Mouse (Mus musculus): ENCODE measurements around the gene Ppp1r14a. TPM values are rescaled to one million over a fixed set of nuclear protein-coding genes. Genes with fewer than 3 reads are reported as not detected.

Ppp1r14a gene
- polyA plus RNA-seq (2012; rRNA removed), result 18.9 and 33.1 TPM in 2 replicates

GRCm38 (mm10) chr7:29288942-29289638 is at the start of gene Ppp1r14a:
TSS of gene Ppp1r14a (plus strand) at chr7:29289308.

GRCm38 (mm10) chr7:29248261-29248841 is 40.8 kb upstream of the Ppp1r14a start, which contains the start of gene 2200002D01Rik:
TSS of gene 2200002D01Rik (minus strand) at chr7:29248466.

GRCm38 (mm10) chr7:29281201-29282073 is 7.7 kb upstream of the Ppp1r14a start, which contains the start of gene Spint2:
TSS of gene Spint2 (minus strand) at chr7:29281912.

GRCm38 (mm10) chr7:29303738-29304462 is 14.8 kb downstream of the Ppp1r14a start, which contains the start of gene Dpf1:
TSS of gene Dpf1 (plus strand) at chr7:29303951.

Other genes with a start within 250 kb of the Ppp1r14a start
- gene Ryr1, start 164.1 kb upstream of the Ppp1r14a start, polyA plus RNA-seq (2012; rRNA removed), result 2.1 and 2.3 TPM in 2 replicates
- 1.7 and 2.1 TPM in 2 replicates for gene Rasgrp4, start 154.5 kb upstream of the Ppp1r14a start, polyA plus RNA-seq (2012; rRNA removed)
- 23.6 and 35.1 TPM in 2 replicates for gene Fam98c, start 133.1 kb upstream of the Ppp1r14a start, polyA plus RNA-seq (2012; rRNA removed)
- 0.84 and 1.0 TPM in 2 replicates for gene Ggn, start 119.1 kb upstream of the Ppp1r14a start, polyA plus RNA-seq (2012; rRNA removed)
- gene Spred3, start 118.9 kb upstream of the Ppp1r14a start, polyA plus RNA-seq (2012; rRNA removed), result 1.9 and 2.1 TPM in 2 replicates
- gene Psmd8, start 108.6 kb upstream of the Ppp1r14a start, polyA plus RNA-seq (2012; rRNA removed), result 58.0 and 58.4 TPM in 2 replicates
- gene Catsperg1, start 75.3 kb upstream of the Ppp1r14a start, polyA plus RNA-seq (2012; rRNA removed), result 0.23 and 0.53 TPM in 2 replicates
- gene Kcnk6, start 56.8 kb upstream of the Ppp1r14a start, polyA plus RNA-seq (2012; rRNA removed), result 42.1 and 45.1 TPM in 2 replicates
- 69.2 and 106 TPM in 2 replicates for gene Yif1b, start 51.0 kb upstream of the Ppp1r14a start, polyA plus RNA-seq (2012; rRNA removed)
- gene 2200002D01Rik, start 40.8 kb upstream of the Ppp1r14a start, polyA plus RNA-seq (2012; rRNA removed), result 51.1 and 60.9 TPM in 2 replicates
- 427 and 890 TPM in 2 replicates for gene Spint2, start 7.4 kb upstream of the Ppp1r14a start, polyA plus RNA-seq (2012; rRNA removed)
- 0.30 and 0.56 TPM in 2 replicates for gene Dpf1, start 14.6 kb downstream of the Ppp1r14a start, polyA plus RNA-seq (2012; rRNA removed)
- 58.2 and 61.3 TPM in 2 replicates for gene Sipa1l3, start 229.3 kb downstream of the Ppp1r14a start, polyA plus RNA-seq (2012; rRNA removed)

Measured in stomach, adult 2 months (tissue).